Mouse (Mus musculus): ENCODE measurements around the gene Gm28038. TPM values are rescaled to one million over a fixed set of nuclear protein-coding genes. Genes with fewer than 3 reads are reported as not detected.

Gene Gm28038
- polyA plus RNA-seq, 1 experiment from 2014 or later = not detected

GRCm38 (mm10) chr2:30328791-30329190 is 47.9 kb downstream of the Gm28038 start:
- no peak overlapping the region for H3K9ac ChIP-seq
- H3K27ac ChIP-seq (replicated peaks) = no peak overlapping the region
- H3K4me2 ChIP-seq = no peak overlapping the region
- H3K36me3 ChIP-seq (replicated peaks) = peaks cover 96% of the 10 kb centered on the region
- ATAC-seq (ENCODE audit: insufficient read depth) = no peak
- no peaks in the 10 kb centered on the region for H3K27me3 ChIP-seq
- 79% methylated on average over 3 of the region's 3 CpGs for WGBS (ENCODE audit: insufficient replicate concordance)
- no peaks in the 10 kb centered on the region for H3K4me1 ChIP-seq (replicated peaks)
- H3K9me3 ChIP-seq (replicated peaks) = no peaks in the 10 kb centered on the region
- H3K4me3 ChIP-seq (replicated peaks) = no peak overlapping the region

- Histone ChIP-seq H3K36me3 (replicated peaks) (peaks cover 96% of the 10 kb centered on the region), H3K4me3 (replicated peaks) (no peak overlapping the region), H3K27me3 (no peaks in the 10 kb centered on the region), H3K4me1 (replicated peaks) (no peaks in the 10 kb centered on the region), H3K27ac (replicated peaks) (no peak overlapping the region), H3K4me2 (no peak overlapping the region), H3K9me3 (replicated peaks) (no peaks in the 10 kb centered on the region), H3K9ac (no peak overlapping the region)
- 85% methylated on average over 2 of the region's 2 CpGs for WGBS (ENCODE audit: insufficient replicate concordance)
- ATAC-seq (ENCODE audit: insufficient read depth) = no peak
These were observed 54.5 kb downstream of the Gm28038 start for GRCm38 (mm10) chr2:30335324-30335723.

GRCm38 (mm10) chr2:30336174-30336915 is 55.5 kb downstream of the Gm28038 start:
- Histone ChIP-seq H3K27me3 (no peaks in the 10 kb centered on the region), H3K4me2 (no peak overlapping the region), H3K27ac (replicated peaks) (no peak overlapping the region), H3K36me3 (replicated peaks) (peaks cover 96% of the 10 kb centered on the region), H3K9ac (no peak overlapping the region), H3K4me3 (replicated peaks) (no peak overlapping the region), H3K9me3 (replicated peaks) (no peaks in the 10 kb centered on the region), H3K4me1 (replicated peaks) (no peaks in the 10 kb centered on the region)
- no peak for ATAC-seq (ENCODE audit: insufficient read depth)
- 81% methylated on average over 16 of the region's 16 CpGs for WGBS (ENCODE audit: insufficient replicate concordance)

- no peak overlapping the region for H3K9ac ChIP-seq
- H3K4me1 ChIP-seq (replicated peaks) = no peaks in the 10 kb centered on the region
- no peaks in the 10 kb centered on the region for H3K27me3 ChIP-seq
- peaks cover 96% of the 10 kb centered on the region for H3K36me3 ChIP-seq (replicated peaks)
- H3K27ac ChIP-seq (replicated peaks) = no peak overlapping the region
- no peak for ATAC-seq (ENCODE audit: insufficient read depth)
- no peaks in the 10 kb centered on the region for H3K9me3 ChIP-seq (replicated peaks)
- WGBS (ENCODE audit: insufficient replicate concordance) = 79% methylated on average over 12 of the region's 12 CpGs
- no peak overlapping the region for H3K4me3 ChIP-seq (replicated peaks)
- H3K4me2 ChIP-seq = no peak overlapping the region
These were observed 56.3 kb downstream of the Gm28038 start for GRCm38 (mm10) chr2:30337179-30337578.

GRCm38 (mm10) chr2:30342061-30342460 is 61.2 kb downstream of the Gm28038 start:
- Histone ChIP-seq H3K9ac (no peak overlapping the region), H3K4me2 (no peak overlapping the region), H3K9me3 (replicated peaks) (no peaks in the 10 kb centered on the region), H3K27me3 (no peaks in the 10 kb centered on the region), H3K4me3 (replicated peaks) (no peak overlapping the region), H3K27ac (replicated peaks) (no peak overlapping the region), H3K4me1 (replicated peaks) (no peaks in the 10 kb centered on the region), H3K36me3 (replicated peaks) (peaks cover 86% of the 10 kb centered on the region)
- ATAC-seq (ENCODE audit: insufficient read depth) = no peak
- WGBS (ENCODE audit: insufficient replicate concordance) = 90% methylated on average over 3 of the region's 3 CpGs

DNA sequence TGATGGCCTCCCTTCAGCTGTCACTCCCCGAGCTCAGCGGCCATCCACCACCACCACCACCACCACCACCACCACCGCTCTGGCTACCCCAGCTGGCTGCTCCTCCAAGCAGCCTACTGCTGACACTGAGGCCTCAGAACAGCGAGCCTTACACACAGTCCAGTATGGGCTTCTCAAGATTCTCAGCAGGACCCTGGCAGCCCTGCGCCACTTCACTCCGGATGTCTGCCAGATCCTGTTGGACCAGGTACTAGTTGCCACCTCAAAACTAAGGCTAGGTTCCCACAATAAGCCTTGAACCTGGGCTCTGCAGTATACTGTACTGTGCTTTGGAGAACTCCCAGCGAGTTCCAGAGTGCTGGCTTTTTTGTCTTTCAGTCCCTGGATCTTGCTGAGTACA is 61.7 kb downstream of the Gm28038 start:
- ATAC-seq (ENCODE audit: insufficient read depth) = no peak

GRCm38 (mm10) chr2:30343601-30344137 is 62.8 kb downstream of the Gm28038 start:
- 78% methylated on average over 14 of the region's 14 CpGs for WGBS (ENCODE audit: insufficient replicate concordance)
- H3K36me3 ChIP-seq (replicated peaks) = peaks cover 74% of the 10 kb centered on the region

More for the DNA sequence above, 61.7 kb downstream of the Gm28038 start:
- Histone ChIP-seq H3K27ac (replicated peaks) (no peak overlapping the region), H3K9me3 (replicated peaks) (no peaks in the 10 kb centered on the region), H3K4me1 (replicated peaks) (no peaks in the 10 kb centered on the region), H3K9ac (no peak overlapping the region), H3K36me3 (replicated peaks) (peaks cover 81% of the 10 kb centered on the region), H3K27me3 (no peaks in the 10 kb centered on the region), H3K4me3 (replicated peaks) (no peak overlapping the region), H3K4me2 (no peak overlapping the region)
- whole genome bisulfite sequencing (ENCODE audit: insufficient replicate concordance) = 85% methylated on average over 7 of the region's 7 CpGs

DNA sequence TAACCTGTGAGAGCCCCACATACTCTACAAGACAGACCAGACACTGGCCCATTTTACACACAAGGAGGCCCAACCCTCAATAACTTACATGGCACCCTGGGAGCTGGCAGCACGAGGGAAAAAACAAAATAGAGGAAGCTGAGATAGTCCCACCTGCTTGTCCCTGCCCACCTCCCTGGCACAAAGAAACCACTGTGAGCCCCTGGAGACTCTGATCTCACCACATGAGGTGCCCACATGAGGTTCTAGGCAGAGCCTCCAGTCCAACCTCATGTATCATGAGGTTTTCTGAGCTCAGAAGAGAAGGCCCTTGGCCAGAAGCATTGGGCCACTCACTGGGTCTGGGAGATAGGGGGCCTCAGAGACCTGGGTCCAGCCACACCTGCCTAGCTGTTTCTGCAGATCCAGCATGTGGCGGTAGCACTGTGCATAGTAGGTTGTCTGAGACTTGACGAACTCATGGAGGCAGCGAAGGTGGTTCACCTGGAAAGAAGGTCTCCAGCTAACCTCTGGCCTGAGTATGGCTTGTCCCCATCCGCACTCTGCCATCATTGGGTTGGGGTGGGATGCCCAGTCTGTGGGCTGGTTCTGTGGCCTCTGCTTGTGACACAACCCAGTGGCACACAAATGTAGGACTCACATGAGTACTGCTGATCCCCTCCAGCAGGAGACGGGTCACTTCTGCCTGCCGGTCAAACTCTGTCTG is 65.3 kb downstream of the Gm28038 start:
- Histone ChIP-seq H3K4me1 (replicated peaks) (no peaks in the 10 kb centered on the region), H3K27ac (replicated peaks) (no peak overlapping the region), H3K4me2 (no peak overlapping the region), H3K9ac (no peak overlapping the region), H3K27me3 (no peaks in the 10 kb centered on the region), H3K36me3 (replicated peaks) (peaks cover 61% of the 10 kb centered on the region), H3K4me3 (replicated peaks) (no peak overlapping the region), H3K9me3 (replicated peaks) (no peaks in the 10 kb centered on the region)
- WGBS (ENCODE audit: insufficient replicate concordance) = 74% methylated on average over 7 of the region's 7 CpGs
- ATAC-seq (ENCODE audit: insufficient read depth) = no peak

More at GRCm38 (mm10) chr2:30343601-30344137, 62.8 kb downstream of the Gm28038 start:
- H3K4me3 ChIP-seq (replicated peaks) = no peak overlapping the region
- no peak overlapping the region for H3K27ac ChIP-seq (replicated peaks)
- no peak for ATAC-seq (ENCODE audit: insufficient read depth)
- no peak overlapping the region for H3K4me2 ChIP-seq
- H3K4me1 ChIP-seq (replicated peaks) = no peaks in the 10 kb centered on the region
- no peak overlapping the region for H3K9ac ChIP-seq
- H3K9me3 ChIP-seq (replicated peaks) = no peaks in the 10 kb centered on the region
- H3K27me3 ChIP-seq = no peaks in the 10 kb centered on the region

DNA sequence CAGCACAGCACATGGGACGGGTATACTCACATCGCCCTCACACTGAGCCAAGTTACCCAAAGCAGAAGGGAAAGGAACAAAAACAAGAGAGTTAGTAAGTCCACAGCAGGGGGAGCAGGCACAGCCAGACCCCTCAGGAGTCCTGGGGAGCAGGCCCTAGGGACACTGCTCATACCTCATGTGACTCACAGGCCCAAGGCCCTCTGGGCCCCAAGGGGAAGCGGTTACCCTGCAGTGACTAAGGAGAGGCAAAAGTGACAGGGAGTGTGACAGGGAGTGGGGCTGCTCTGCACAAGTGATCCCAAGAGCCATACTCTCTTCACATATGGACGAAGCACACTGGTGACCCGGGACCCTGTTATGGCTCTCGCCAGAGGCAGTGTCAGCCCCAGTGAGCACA is 68.4 kb downstream of the Gm28038 start:
- Histone ChIP-seq H3K27ac (replicated peaks) (no peak overlapping the region), H3K4me3 (replicated peaks) (no peak overlapping the region), H3K4me2 (no peak overlapping the region), H3K4me1 (replicated peaks) (no peaks in the 10 kb centered on the region), H3K9me3 (replicated peaks) (no peaks in the 10 kb centered on the region), H3K9ac (no peak overlapping the region), H3K27me3 (no peaks in the 10 kb centered on the region), H3K36me3 (replicated peaks) (peaks cover 35% of the 10 kb centered on the region)
- ATAC-seq (ENCODE audit: insufficient read depth) = no peak
- WGBS (ENCODE audit: insufficient replicate concordance) = 73% methylated on average over 6 of the region's 6 CpGs
